Mouse (Mus musculus) intestine, postnatal 0 days (tissue): Measurements from ENCODE around the gene Gata2. TPM values are rescaled to one million over a fixed set of nuclear protein-coding genes. Genes with fewer than 3 reads are reported as not detected.

Experiments used
- ATAC-seq: fragments of 200-750 bp; cut with Nextera tagmentation; 2 replicates; pipeline ENCODE4 v1.8.0; 2017; ENCODE audit warnings: mild to moderate bottlenecking, moderate TSS enrichment, moderate library complexity
- H3K27ac ChIP-seq: fragments of 300-500 bp; sonication (generic); 2 replicates; pipeline ENCODE4 v1.5.1; 2014; ENCODE audit warnings: mild to moderate bottlenecking, low read depth, low read length, moderate library complexity
- H3K27me3 ChIP-seq: fragments of 300-500 bp; sonication (generic); replicated peaks from 2 replicates; pipeline ENCODE4 v1.6.1; 2014; ENCODE audit warnings: low read length, mixed read lengths; ENCODE audit not compliant: control insufficient read depth, insufficient read depth
- H3K36me3 ChIP-seq: fragments of 300-500 bp; sonication (generic); 2 replicates; pipeline ENCODE4 v1.6.1; 2014; ENCODE audit warnings: mild to moderate bottlenecking, moderate library complexity; ENCODE audit not compliant: control insufficient read depth, insufficient read depth
- H3K4me1 ChIP-seq: fragments of 300-500 bp; sonication (generic); replicated peaks from 2 replicates; pipeline ENCODE4 v1.6.1; 2014; ENCODE audit warnings: antibody characterized with exemption, low read length, mixed read lengths; ENCODE audit not compliant: control insufficient read depth, insufficient read depth
- H3K4me2 ChIP-seq: fragments of 300-500 bp; sonication (generic); replicated peaks from 2 replicates; pipeline ENCODE4 v1.6.1; 2014; ENCODE audit warnings: low read depth, mild to moderate bottlenecking, moderate library complexity
- H3K4me3 ChIP-seq: fragments of 300-500 bp; sonication (generic); 2 replicates; pipeline ENCODE4 v1.5.1; 2014; ENCODE audit warnings: low read depth, low read length
- H3K9ac ChIP-seq: fragments of 300-500 bp; sonication (generic); 2 replicates; pipeline ENCODE4 v1.6.1; 2014; ENCODE audit warnings: mild to moderate bottlenecking, low read depth, low read length
- H3K9me3 ChIP-seq: fragments of 300-500 bp; sonication (generic); 2 replicates; pipeline ENCODE4 v1.6.1; 2016; ENCODE audit warnings: mixed run types; ENCODE audit not compliant: control insufficient read depth
- CTCF ChIP-seq: sonication (generic); IDR thresholded peaks from 2 replicates; pipeline ENCODE4 v1.5.1; 2016; ENCODE audit warnings: low read depth, mild to moderate bottlenecking, control low read depth, antibody characterized with exemption, moderate library complexity
- WGBS: fragments of 180-500 bp; shearing (Covaris S2); extraction: QIAGEN DNeasy Blood & Tissue Kit; methylation state at CpG from one replicate; pipeline ENCODE4 v1.1.7; 2014; 5-methylcytosine and 5-hydroxymethylcytosine counted together
- polyA plus RNA-seq: library from polyadenylated mRNA; unstranded; fragments of >200 nt; fragmentation: Nextera tagmentation; extraction: Ambion mirVana; gene quantifications from 2 replicates; pipeline ENCODE4 v1.2.1, GENCODE M21; 2015

Gata2 gene
- polyA plus RNA-seq, 1 experiment from 2014 or later: 3.5 TPM

GRCm38 (mm10) chr6:88192756-88193155, 935 bp upstream of the Gata2 start:
- Histone ChIP-seq H3K4me1 (peaks cover 11% of the 10 kb centered on the region; the same call in 1 of the 2 replicates), H3K36me3 (no peaks in the 10 kb centered on the region)
- no peak for TF ChIP-seq CTCF

GRCm38 (mm10) chr6:88194053-88194977, 624 bp downstream of the Gata2 start:
- no peak overlapping the region for H3K9ac ChIP-seq
- H3K27ac ChIP-seq: no peak overlapping the region
- H3K27me3 ChIP-seq: peaks cover 100% of the 10 kb centered on the region
- no peaks in the 10 kb centered on the region for H3K9me3 ChIP-seq
- 3% methylated on average over 58 of the region's 58 CpGs for WGBS
- no peak for TF ChIP-seq CTCF
- H3K4me1 ChIP-seq: peaks cover 11% of the 10 kb centered on the region; the same call in 1 of the 2 replicates
- H3K36me3 ChIP-seq: no peaks in the 10 kb centered on the region
- ATAC-seq: no peak
- peak overlapping the region; percentile 42 for H3K4me3 ChIP-seq
- peak overlapping the region; percentile 65 for H3K4me2 ChIP-seq

More at GRCm38 (mm10) chr6:88192756-88193155, 935 bp upstream of the Gata2 start:
- WGBS: 47% methylated on average over 8 of the region's 8 CpGs
- no peak for ATAC-seq
- Histone ChIP-seq H3K27me3 (peaks cover 99% of the 10 kb centered on the region), H3K27ac (no peak overlapping the region), H3K9ac (no peak overlapping the region), H3K9me3 (no peaks in the 10 kb centered on the region), H3K4me3 (no peak overlapping the region), H3K4me2 (no peak overlapping the region)

GRCm38 (mm10) chr6:88194978-88195325, 1.3 kb downstream of the Gata2 start:
- no peaks in the 10 kb centered on the region for H3K9me3 ChIP-seq
- peaks cover 11% of the 10 kb centered on the region; the same call in 1 of the 2 replicates for H3K4me1 ChIP-seq
- H3K9ac ChIP-seq: no peak overlapping the region
- 0 out of 2 replicates have a peak overlapping the region, but pooled peaks have one; percentile 42 for H3K4me3 ChIP-seq
- no peak overlapping the region for H3K27ac ChIP-seq
- ATAC-seq: no peak
- no peak for TF ChIP-seq CTCF
- 15% methylated on average over 7 of the region's 7 CpGs for WGBS
- H3K36me3 ChIP-seq: no peaks in the 10 kb centered on the region
- peaks cover 100% of the 10 kb centered on the region for H3K27me3 ChIP-seq
- H3K4me2 ChIP-seq: no peak overlapping the region

GRCm38 (mm10) chr6:88196054-88196732, 2.5 kb downstream of the Gata2 start:
- H3K4me3 ChIP-seq: peak overlapping the region; percentile 45
- no peaks in the 10 kb centered on the region for H3K36me3 ChIP-seq
- TF ChIP-seq CTCF: no peak
- H3K27ac ChIP-seq: no peak overlapping the region
- no peaks in the 10 kb centered on the region for H3K9me3 ChIP-seq
- ATAC-seq: no peak
- WGBS: 8% methylated on average over 33 of the region's 33 CpGs
- H3K27me3 ChIP-seq: peaks cover 100% of the 10 kb centered on the region
- peak overlapping the region; percentile 77 for H3K4me2 ChIP-seq
- no peak overlapping the region for H3K9ac ChIP-seq
- H3K4me1 ChIP-seq: peaks cover 11% of the 10 kb centered on the region; the same call in 1 of the 2 replicates

- Histone ChIP-seq H3K4me2 (peak overlapping the region; percentile 77), H3K4me1 (peaks cover 11% of the 10 kb centered on the region; the same call in 1 of the 2 replicates), H3K27ac (no peak overlapping the region), H3K9me3 (no peaks in the 10 kb centered on the region), H3K4me3 (peak overlapping the region; percentile 45), H3K27me3 (peaks cover 100% of the 10 kb centered on the region), H3K36me3 (no peaks in the 10 kb centered on the region), H3K9ac (no peak overlapping the region)
- WGBS: 1% methylated on average over 41 of the region's 44 CpGs
- ATAC-seq: no peak
- TF ChIP-seq CTCF: no peak
Observed at GRCm38 (mm10) chr6:88196733-88197312, 3.1 kb downstream of the Gata2 start.
